Mouse (Mus musculus): ENCODE measurements around the gene Son. TPM values are rescaled to one million over a fixed set of nuclear protein-coding genes. Genes with fewer than 3 reads are reported as not detected.

Gene Son
- total and polyA plus RNA-seq, 3 experiments, result 93.6 to 182 (median 157) TPM

- no peak for TF ChIP-seq MAZ (IDR thresholded peaks at IDR 0.05; ENCODE audit: low read depth, low read length)
Observed at GRCm38 (mm10) chr16:91606958-91607357, 40.3 kb upstream of the Son start (continued).

GRCm38 (mm10) chr16:91609501-91610245, 37.6 kb upstream of the Son start:
- H3K9me3 ChIP-seq (replicated peaks; ENCODE audit: insufficient read depth, low read length), result no peaks in the 10 kb centered on the region
- peaks cover 0 to 4% of the 10 kb centered on the region in 2 experiments; a peak in 2 of 4 replicates for H3K4me1 ChIP-seq (ENCODE audit: control insufficient read depth in 1 of 2, insufficient read depth in 2 of 2, low read length in 2 of 2)
- no peak for DNase-seq (ENCODE audit: low read depth, low spot score)
- no peaks in the 10 kb centered on the region for H3K79me2 ChIP-seq (ENCODE audit: control insufficient read depth, insufficient read depth, low read length, poor library complexity)
- no peak for TF ChIP-seq MXI1 (IDR thresholded peaks at IDR 0.05; ENCODE audit: low read depth, low read length)
- no peak for TF ChIP-seq ZMIZ1 (IDR thresholded peaks at IDR 0.05; ENCODE audit: low read depth, low read length)
- TF ChIP-seq POLR2AphosphoS5 (IDR thresholded peaks at IDR 0.05; ENCODE audit: borderline replicate concordance, low read depth, low read length), result no peak
- TF ChIP-seq EP300 (IDR thresholded peaks at IDR 0.05; ENCODE audit: low read depth in 1 of 2, low read length in 2 of 2), result no peak
- TF ChIP-seq MAFK (IDR thresholded peaks at IDR 0.05; ENCODE audit: borderline replicate concordance, low read depth, low read length), result no peak
- TF ChIP-seq USF2 (IDR thresholded peaks at IDR 0.05; ENCODE audit: borderline replicate concordance in 1 of 2, insufficient read depth in 1 of 2, low read depth in 1 of 2, low read length in 2 of 2), result no peak
- TF ChIP-seq CTCF (IDR thresholded peaks at IDR 0.05 in 2 of 3, conservative IDR thresholded peaks at IDR 0.05 in 1 of 3; ENCODE audit: control insufficient read depth in 1 of 3, insufficient read depth in 1 of 3, low read depth in 2 of 3, low read length in 3 of 3, poor library complexity in 1 of 3, severe bottlenecking in 1 of 3), result no peak
- no peak for TF ChIP-seq USF1 (IDR thresholded peaks at IDR 0.05; ENCODE audit: low read depth, low read length)
- TF ChIP-seq SIN3A (IDR thresholded peaks at IDR 0.05; ENCODE audit: low read length), result no peak
- no peaks in the 10 kb centered on the region for H3K27me3 ChIP-seq (ENCODE audit: control insufficient read depth in 1 of 2, insufficient read depth in 2 of 2, low read length in 2 of 2)
- H3K4me3 ChIP-seq (ENCODE audit: control insufficient read depth in 1 of 2, insufficient read depth in 1 of 2, low read depth in 2 of 2, low read length in 2 of 2), result no peak overlapping the region
- no peak overlapping the region for H3K27ac ChIP-seq (ENCODE audit: control insufficient read depth, low read depth, low read length)
- no peak overlapping the region for H3K9ac ChIP-seq (ENCODE audit: control insufficient read depth, low read depth, low read length, poor library complexity, severe bottlenecking)
- H3K36me3 ChIP-seq (ENCODE audit: control insufficient read depth in 1 of 2, insufficient read depth in 2 of 2, low read length in 2 of 2), result peaks cover 0 to 3% of the 10 kb centered on the region in 2 experiments; a peak in 2 of 4 replicates

DNA sequence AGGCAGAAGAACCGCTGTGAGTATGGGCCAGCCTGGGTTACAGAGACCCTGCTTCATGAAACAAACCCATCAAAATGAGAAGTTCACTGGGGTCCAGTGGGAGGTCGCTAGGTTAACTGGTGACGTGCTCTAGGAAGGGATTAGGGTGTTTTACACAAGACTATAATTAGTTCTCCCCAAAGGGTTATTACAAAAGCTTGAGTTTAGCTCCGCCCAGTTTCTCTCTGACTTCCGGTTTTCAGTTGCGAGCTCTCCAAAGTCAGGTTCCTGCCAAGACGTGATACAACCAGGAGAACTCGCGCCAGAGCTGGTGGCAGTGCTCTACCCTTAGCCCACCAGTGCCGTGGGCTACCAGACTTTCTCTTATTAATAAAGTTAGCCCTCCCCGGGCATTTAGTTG, 36.1 kb upstream of the Son start:
- Histone ChIP-seq H3K27ac (ENCODE audit: control insufficient read depth, low read depth, low read length) (no peak overlapping the region), H3K27me3 (ENCODE audit: control insufficient read depth in 1 of 2, insufficient read depth in 2 of 2, low read length in 2 of 2) (no peaks in the 10 kb centered on the region), H3K4me1 (ENCODE audit: control insufficient read depth in 1 of 2, insufficient read depth in 2 of 2, low read length in 2 of 2) (peaks cover 0 to 4% of the 10 kb centered on the region in 2 experiments; a peak in 2 of 4 replicates), H3K36me3 (ENCODE audit: control insufficient read depth in 1 of 2, insufficient read depth in 2 of 2, low read length in 2 of 2) (peaks cover 0 to 3% of the 10 kb centered on the region in 2 experiments; a peak in 2 of 4 replicates), H3K9ac (ENCODE audit: control insufficient read depth, low read depth, low read length, poor library complexity, severe bottlenecking) (no peak overlapping the region), H3K79me2 (ENCODE audit: control insufficient read depth, insufficient read depth, low read length, poor library complexity) (no peaks in the 10 kb centered on the region), H3K4me3 (ENCODE audit: control insufficient read depth in 1 of 2, insufficient read depth in 1 of 2, low read depth in 2 of 2, low read length in 2 of 2) (no peak overlapping the region), H3K9me3 (replicated peaks; ENCODE audit: insufficient read depth, low read length) (no peaks in the 10 kb centered on the region)
- DNase-seq (ENCODE audit: low read depth, low spot score), result peak; percentile 39
- TF ChIP-seq ETS1 (IDR thresholded peaks at IDR 0.05; ENCODE audit: low read depth, low read length) (no peak), JUND (IDR thresholded peaks at IDR 0.05; ENCODE audit: low read depth, low read length) (no peak), SIN3A (IDR thresholded peaks at IDR 0.05; ENCODE audit: low read length) (no peak), SMC3 (IDR thresholded peaks at IDR 0.05; ENCODE audit: low read depth, low read length) (no peak), ZMIZ1 (IDR thresholded peaks at IDR 0.05; ENCODE audit: low read depth, low read length) (no peak), NELFE (IDR thresholded peaks at IDR 0.05; ENCODE audit: low read depth, low read length) (no peak), CTCF (IDR thresholded peaks at IDR 0.05 in 2 of 3, conservative IDR thresholded peaks at IDR 0.05 in 1 of 3; ENCODE audit: control insufficient read depth in 1 of 3, insufficient read depth in 1 of 3, low read depth in 2 of 3, low read length in 3 of 3, poor library complexity in 1 of 3, severe bottlenecking in 1 of 3) (no peak), TAL1 (IDR thresholded peaks at IDR 0.05; ENCODE audit: low read length) (no peak), MAX (IDR thresholded peaks at IDR 0.05; ENCODE audit: low read length) (no peak), POLR2A (IDR thresholded peaks at IDR 0.05; ENCODE audit: control insufficient read depth in 1 of 2, insufficient read depth in 1 of 2, low read depth in 1 of 2, low read length in 2 of 2, poor library complexity in 1 of 2) (no peak), UBTF (IDR thresholded peaks at IDR 0.05; ENCODE audit: borderline replicate concordance, insufficient read depth, low read depth, low read length) (no peak), HCFC1 (IDR thresholded peaks at IDR 0.05; ENCODE audit: low read depth, low read length) (no peak), GATA1 (IDR thresholded peaks at IDR 0.05; ENCODE audit: low read depth, low read length) (no peak), E2F4 (IDR thresholded peaks at IDR 0.05; ENCODE audit: borderline replicate concordance, low read depth, low read length) (no peak), POLR2AphosphoS2 (IDR thresholded peaks at IDR 0.05; ENCODE audit: low read length) (no peak), KAT2A (conservative IDR thresholded peaks at IDR 0.05; ENCODE audit: low read depth, low read length) (no peak)

Measured in MEL (cell line).